Mouse (Mus musculus): ENCODE measurements around the gene Fbll1.

Fbll1 gene

GRCm38 (mm10) chr11:35783038-35783437, 15.6 kb downstream of the Fbll1 start:
- DNase-seq (ENCODE audit: low spot score in 2 of 2) = no peak

- DNase-seq (ENCODE audit: low spot score in 2 of 2) = no peak
Measured at GRCm38 (mm10) chr11:35782444-35782843, 16.2 kb downstream of the Fbll1 start.

GRCm38 (mm10) chr11:35780336-35780735, 18.3 kb downstream of the Fbll1 start:
- no peak for DNase-seq (ENCODE audit: low spot score in 2 of 2)

GRCm38 (mm10) chr11:35776452-35776851, 22.2 kb downstream of the Fbll1 start:
- no peak for DNase-seq (ENCODE audit: low spot score in 2 of 2)

GRCm38 (mm10) chr11:35775606-35776005, 23.1 kb downstream of the Fbll1 start:
- no peak for DNase-seq (ENCODE audit: low spot score in 2 of 2)

GRCm38 (mm10) chr11:35770741-35771504, 27.8 kb downstream of the Fbll1 start:
- no peak for DNase-seq (ENCODE audit: low spot score in 2 of 2)

- peak; percentile 71 to 74 for DNase-seq (ENCODE audit: low spot score in 2 of 2)
Measured at GRCm38 (mm10) chr11:35769746-35770437, 28.8 kb downstream of the Fbll1 start.

GRCm38 (mm10) chr11:35769188-35769745, 29.4 kb downstream of the Fbll1 start, which contains the start of gene Pank3:
Gene Pank3, plus strand, starts transcription at chr11:35769484.
- peak; percentile 97 to 98 for DNase-seq (ENCODE audit: low spot score in 2 of 2)

GRCm38 (mm10) chr11:35766845-35767244, 31.8 kb downstream of the Fbll1 start:
- DNase-seq (ENCODE audit: low spot score in 2 of 2) = no peak

- DNase-seq (ENCODE audit: low spot score in 2 of 2) = no peak
Measured at GRCm38 (mm10) chr11:35760627-35761003, 38.1 kb downstream of the Fbll1 start.

- no peak for DNase-seq (ENCODE audit: low spot score in 2 of 2)
Measured at GRCm38 (mm10) chr11:35760001-35760626, 38.6 kb downstream of the Fbll1 start.

- DNase-seq (ENCODE audit: low spot score in 2 of 2) = no peak
Measured at GRCm38 (mm10) chr11:35756411-35757303, 42.0 kb downstream of the Fbll1 start.

GRCm38 (mm10) chr11:35755546-35755945, 43.1 kb downstream of the Fbll1 start:
- DNase-seq (ENCODE audit: low spot score in 2 of 2) = no peak

GRCm38 (mm10) chr11:35754906-35755418, 43.7 kb downstream of the Fbll1 start:
- no peak for DNase-seq (ENCODE audit: low spot score in 2 of 2)

- DNase-seq (ENCODE audit: low spot score in 2 of 2) = no peak
Measured at GRCm38 (mm10) chr11:35750578-35750977, 48.1 kb downstream of the Fbll1 start.
